Mouse (Mus musculus): ENCODE results near the gene Banf1. TPM values are rescaled to one million over a fixed set of nuclear protein-coding genes. Genes with fewer than 3 reads are reported as not detected.
"Not testable (repeated sequence)": the region's sequence is repeated elsewhere in the genome, so short reads cannot be mapped to it uniquely, and the experiment has no call there.

Gene Banf1
- polyA plus RNA-seq, 1 experiment from 2014 or later: 440 TPM

- peak overlapping the region; percentile 90 for H3K27ac ChIP-seq (ENCODE audit: low read depth, low read length)
- peaks cover 11% of the 10 kb centered on the region for H3K4me1 ChIP-seq (ENCODE audit: control insufficient read depth, insufficient read depth, low read length)
- ATAC-seq (ENCODE audit: insufficient read depth, low FRiP score, low TSS enrichment): no peak
- no peaks in the 10 kb centered on the region for H3K27me3 ChIP-seq (ENCODE audit: control insufficient read depth, insufficient read depth, low read length)
- no peak for DNase-seq (ENCODE audit: low spot score)
- H3K4me2 ChIP-seq (ENCODE audit: low read depth): peak overlapping the region; percentile 72
- 14% methylated on average over 11 of the region's 11 CpGs for WGBS
- H3K9ac ChIP-seq (ENCODE audit: low read length): peak overlapping the region; percentile 81
- H3K9me3 ChIP-seq (ENCODE audit: control insufficient read depth, low read length): no peaks in the 10 kb centered on the region
- peaks cover 15% of the 10 kb centered on the region for H3K36me3 ChIP-seq (ENCODE audit: control insufficient read depth, insufficient read depth, low read length)
- H3K4me3 ChIP-seq (ENCODE audit: low read depth, low read length): peak overlapping the region; percentile 90
Measured at GRCm38 (mm10) chr19:5367455-5367854, 487 bp upstream of the Banf1 start.

- Histone ChIP-seq H3K9ac (ENCODE audit: low read length) (peak within 1 kb of the TSS; percentile 81), H3K4me2 (ENCODE audit: low read depth) (peak within 1 kb of the TSS; percentile 76), H3K27ac (ENCODE audit: low read depth, low read length) (peak within 1 kb of the TSS; percentile 90), H3K36me3 (ENCODE audit: control insufficient read depth, insufficient read depth, low read length) (peaks cover 10% of the 10 kb centered on the region), H3K4me3 (ENCODE audit: low read depth, low read length) (peak within 1 kb of the TSS; percentile 90), H3K9me3 (ENCODE audit: control insufficient read depth, low read length) (no peaks in the 10 kb centered on the region), H3K27me3 (ENCODE audit: control insufficient read depth, insufficient read depth, low read length) (no peaks in the 10 kb centered on the region), H3K4me1 (ENCODE audit: control insufficient read depth, insufficient read depth, low read length) (peaks cover 11% of the 10 kb centered on the region)
- under 1% methylated on average over 76 of the region's 92 CpGs for WGBS
- peak; percentile 97 for DNase-seq (ENCODE audit: low spot score)
- peak; percentile 92 for ATAC-seq (ENCODE audit: insufficient read depth, low FRiP score, low TSS enrichment)
Measured at GRCm38 (mm10) chr19:5366175-5367052, 554 bp downstream of the Banf1 start, which contains the start of gene Eif1ad. TSS of gene Eif1ad (plus strand) at chr19:5366741.

- Histone ChIP-seq H3K4me2 (ENCODE audit: low read depth) (peak overlapping the region; percentile 76), H3K27ac (ENCODE audit: low read depth, low read length) (peak overlapping the region; percentile 90; the same call in 1 of the 2 replicates), H3K27me3 (ENCODE audit: control insufficient read depth, insufficient read depth, low read length) (no peaks in the 10 kb centered on the region), H3K4me1 (ENCODE audit: control insufficient read depth, insufficient read depth, low read length) (peaks cover 11% of the 10 kb centered on the region), H3K4me3 (ENCODE audit: low read depth, low read length) (peak overlapping the region; percentile 90), H3K9me3 (ENCODE audit: control insufficient read depth, low read length) (no peaks in the 10 kb centered on the region), H3K36me3 (ENCODE audit: control insufficient read depth, insufficient read depth, low read length) (peaks cover 10% of the 10 kb centered on the region), H3K9ac (ENCODE audit: low read length) (peak overlapping the region; percentile 81)
- ATAC-seq (ENCODE audit: insufficient read depth, low FRiP score, low TSS enrichment): no peak
- 22% methylated on average over 11 of the region's 11 CpGs for WGBS
- no peak for DNase-seq (ENCODE audit: low spot score)
Measured at GRCm38 (mm10) chr19:5365751-5366150, 1.2 kb downstream of the Banf1 start.

GRCm38 (mm10) chr19:5364124-5364523 lies 2.8 kb downstream of the Banf1 start:
- no peaks in the 10 kb centered on the region for H3K27me3 ChIP-seq (ENCODE audit: control insufficient read depth, insufficient read depth, low read length)
- no peak for ATAC-seq (ENCODE audit: insufficient read depth, low FRiP score, low TSS enrichment)
- H3K36me3 ChIP-seq (ENCODE audit: control insufficient read depth, insufficient read depth, low read length): peaks cover 4% of the 10 kb centered on the region
- H3K4me3 ChIP-seq (ENCODE audit: low read depth, low read length): no peak overlapping the region
- WGBS: 97% methylated on average over 2 of the region's 2 CpGs
- no peak overlapping the region for H3K27ac ChIP-seq (ENCODE audit: low read depth, low read length)
- H3K9ac ChIP-seq (ENCODE audit: low read length): no peak overlapping the region
- H3K4me2 ChIP-seq (ENCODE audit: low read depth): no peak overlapping the region
- DNase-seq (ENCODE audit: low spot score): no peak
- peaks cover 11% of the 10 kb centered on the region for H3K4me1 ChIP-seq (ENCODE audit: control insufficient read depth, insufficient read depth, low read length)
- H3K9me3 ChIP-seq (ENCODE audit: control insufficient read depth, low read length): no peaks in the 10 kb centered on the region

GRCm38 (mm10) chr19:5362186-5362585 lies 4.8 kb downstream of the Banf1 start:
- Histone ChIP-seq H3K9me3 (ENCODE audit: control insufficient read depth, low read length) (no peaks in the 10 kb centered on the region), H3K9ac (ENCODE audit: low read length) (no peak overlapping the region)
- ATAC-seq (ENCODE audit: insufficient read depth, low FRiP score, low TSS enrichment): no peak

GRCm38 (mm10) chr19:5356080-5356479 lies 10.9 kb downstream of the Banf1 start:
- Histone ChIP-seq H3K4me3 (ENCODE audit: low read depth, low read length) (no peak overlapping the region), H3K36me3 (ENCODE audit: control insufficient read depth, insufficient read depth, low read length) (no peaks in the 10 kb centered on the region; the same call in 1 of the 2 replicates), H3K4me1 (ENCODE audit: control insufficient read depth, insufficient read depth, low read length) (no peaks in the 10 kb centered on the region), H3K27me3 (ENCODE audit: control insufficient read depth, insufficient read depth, low read length) (no peaks in the 10 kb centered on the region), H3K9me3 (ENCODE audit: control insufficient read depth, low read length) (no peaks in the 10 kb centered on the region), H3K27ac (ENCODE audit: low read depth, low read length) (no peak overlapping the region), H3K4me2 (ENCODE audit: low read depth) (no peak overlapping the region), H3K9ac (ENCODE audit: low read length) (no peak overlapping the region)
- ATAC-seq (ENCODE audit: insufficient read depth, low FRiP score, low TSS enrichment) (no peak), DNase-seq (ENCODE audit: low spot score) (no peak)
- no CpG with 5 or more reads among the region's 1 CpGs for WGBS

More at GRCm38 (mm10) chr19:5362186-5362585, 4.8 kb downstream of the Banf1 start:
- Histone ChIP-seq H3K4me2 (ENCODE audit: low read depth) (no peak overlapping the region), H3K27me3 (ENCODE audit: control insufficient read depth, insufficient read depth, low read length) (no peaks in the 10 kb centered on the region), H3K36me3 (ENCODE audit: control insufficient read depth, insufficient read depth, low read length) (peaks cover 2% of the 10 kb centered on the region; the same call in 1 of the 2 replicates), H3K4me1 (ENCODE audit: control insufficient read depth, insufficient read depth, low read length) (peaks cover 5% of the 10 kb centered on the region), H3K4me3 (ENCODE audit: low read depth, low read length) (no peak overlapping the region), H3K27ac (ENCODE audit: low read depth, low read length) (no peak overlapping the region)
- WGBS: 91% methylated on average over 2 of the region's 2 CpGs
- no peak for DNase-seq (ENCODE audit: low spot score)

GRCm38 (mm10) chr19:5353609-5354008 lies 13.4 kb downstream of the Banf1 start:
- H3K9ac ChIP-seq (ENCODE audit: low read length): no peak overlapping the region
- WGBS: 85% methylated on average over 2 of the region's 2 CpGs
- DNase-seq (ENCODE audit: low spot score) (no peak), ATAC-seq (ENCODE audit: insufficient read depth, low FRiP score, low TSS enrichment) (no peak)
- no peak overlapping the region for H3K4me2 ChIP-seq (ENCODE audit: low read depth)
- H3K27me3 ChIP-seq (ENCODE audit: control insufficient read depth, insufficient read depth, low read length): no peaks in the 10 kb centered on the region
- H3K9me3 ChIP-seq (ENCODE audit: control insufficient read depth, low read length): no peaks in the 10 kb centered on the region
- no peak overlapping the region for H3K27ac ChIP-seq (ENCODE audit: low read depth, low read length)
- no peak overlapping the region for H3K4me3 ChIP-seq (ENCODE audit: low read depth, low read length)
- H3K36me3 ChIP-seq (ENCODE audit: control insufficient read depth, insufficient read depth, low read length): no peaks in the 10 kb centered on the region; the same call in 1 of the 2 replicates
- H3K4me1 ChIP-seq (ENCODE audit: control insufficient read depth, insufficient read depth, low read length): no peaks in the 10 kb centered on the region

- ATAC-seq (ENCODE audit: insufficient read depth, low FRiP score, low TSS enrichment); H3K36me3 ChIP-seq (ENCODE audit: control insufficient read depth, insufficient read depth, low read length); DNase-seq (ENCODE audit: low spot score); H3K9me3 ChIP-seq (ENCODE audit: control insufficient read depth, low read length); H3K27me3 ChIP-seq (ENCODE audit: control insufficient read depth, insufficient read depth, low read length); H3K27ac ChIP-seq (ENCODE audit: low read depth, low read length); H3K4me1 ChIP-seq (ENCODE audit: control insufficient read depth, insufficient read depth, low read length): not testable (repeated sequence)
- 61% methylated on average over 6 of the region's 6 CpGs for WGBS
- peak within 1 kb of the TSS; percentile 66 for H3K4me2 ChIP-seq (ENCODE audit: low read depth)
- H3K9ac ChIP-seq (ENCODE audit: low read length): peak within 1 kb of the TSS; percentile 44
- peak within 1 kb of the TSS; percentile 35 for H3K4me3 ChIP-seq (ENCODE audit: low read depth, low read length)
Measured at GRCm38 (mm10) chr19:5349502-5349873, 17.5 kb downstream of the Banf1 start, which contains the start of gene Cst6. TSS of gene Cst6 (minus strand) at chr19:5349574.

Data from neural tube, embryonic 11.5 days (tissue).